Comparison of ENCODE assay signal across 19 mouse cellular contexts in genomic region chr10:45852688-45853087, GRCm38 (mm10).
"Had no signal": no experiment of that assay in that cellular context is flagged by ENCODE, and none has a peak within 500 bp of the region (broad histone marks: within the 10 kb centered on the region; RNA-seq: fewer than 3 reads in every experiment).

No protein-coding gene starts in this region.

- ATAC-seq: midbrain, embryonic 13.5 days; midbrain, embryonic 16.5 days had no signal

- H3K36me3 ChIP-seq: liver, embryonic 15.5 days; midbrain, embryonic 10.5 days; midbrain, embryonic 13.5 days; neural tube, embryonic 13.5 days; neural tube, embryonic 15.5 days had no signal

- H3K4me2 ChIP-seq: liver, embryonic 15.5 days; lung, embryonic 14.5 days; midbrain, embryonic 13.5 days; neural tube, embryonic 13.5 days; neural tube, embryonic 15.5 days had no signal

- H3K27me3 ChIP-seq: liver, embryonic 15.5 days; midbrain, embryonic 13.5 days; neural tube, embryonic 13.5 days; neural tube, embryonic 15.5 days had no signal

- H3K27ac ChIP-seq: liver, embryonic 15.5 days; midbrain, embryonic 10.5 days; midbrain, embryonic 13.5 days; neural tube, embryonic 13.5 days; neural tube, embryonic 15.5 days had no signal

- H3K4me3 ChIP-seq: liver, embryonic 15.5 days; midbrain, embryonic 10.5 days; midbrain, embryonic 13.5 days; myocyte; neural tube, embryonic 13.5 days; neural tube, embryonic 15.5 days had no signal

- DNase-seq: lung, adult 18-20 months; lung, embryonic 14.5 days; lung, postnatal 10 days; lung, postnatal 4 days; retina, postnatal 1 day; right cerebral cortex, adult 18-20 months; right cerebral cortex, postnatal 25 days; right cerebral cortex, postnatal 4 days; spleen, adult 18-20 months; thymus, adult 18-20 months; thymus, postnatal 25 days; thymus, postnatal 4 days had no signal

- H3K9me3 ChIP-seq: liver, embryonic 15.5 days; midbrain, embryonic 10.5 days; midbrain, embryonic 13.5 days; neural tube, embryonic 13.5 days; neural tube, embryonic 15.5 days had no signal

- H3K9ac ChIP-seq: liver, embryonic 15.5 days; lung, embryonic 14.5 days; midbrain, embryonic 13.5 days; neural tube, embryonic 13.5 days; neural tube, embryonic 15.5 days had no signal

- H3K4me1 ChIP-seq: liver, embryonic 15.5 days; midbrain, embryonic 13.5 days; neural tube, embryonic 13.5 days had no signal
